Mouse (Mus musculus) bone marrow macrophage, adult 2 months (primary cell): Measurements from ENCODE around the gene Cnpy1. TPM values are rescaled to one million over a fixed set of nuclear protein-coding genes. Genes with fewer than 3 reads are reported as not detected.

Source experiments
- H3K27ac ChIP-seq: 2 replicates; pipeline ENCODE4 v1.5.1; 2012; ENCODE audit warnings: low read depth, low read length; ENCODE audit not compliant: insufficient read depth
- H3K4me1 ChIP-seq: 2 replicates; pipeline ENCODE4 v1.6.1; 2012; ENCODE audit warnings: low read length; ENCODE audit not compliant: control insufficient read depth, insufficient read depth
- H3K4me3 ChIP-seq: 2 replicates; pipeline ENCODE4 v1.5.1; 2012; ENCODE audit warnings: mild to moderate bottlenecking, low read length, moderate library complexity; ENCODE audit not compliant: insufficient read depth
- CTCF ChIP-seq: IDR thresholded peaks from 2 replicates; pipeline ENCODE4 v1.5.1; 2012; ENCODE audit warnings: low read depth, mild to moderate bottlenecking, low read length, moderate library complexity
- POLR2A ChIP-seq: IDR thresholded peaks from 2 replicates; pipeline ENCODE4 v1.6.1; 2012; ENCODE audit warnings: mild to moderate bottlenecking, low read depth, low read length, borderline replicate concordance
- polyA plus RNA-seq: library from polyadenylated mRNA; stranded (reverse); fragments of >200 nt; gene quantifications from 2 replicates; pipeline ENCODE4 v1.2.4, GENCODE M21; 2012; ENCODE audit not compliant: missing spikeins, insufficient read depth, insufficient read length

The Cnpy1 gene
- polyA plus RNA-seq, 1 experiment, result not detected

- 0 out of 2 replicates have a peak, but pooled peaks cover 2% of the 10 kb centered on the region for H3K4me1 ChIP-seq
- peak overlapping the region; percentile 39 for H3K4me3 ChIP-seq
- no peak overlapping the region for H3K27ac ChIP-seq
- TF ChIP-seq POLR2A (no peak), CTCF (no peak)
These were observed 77.9 kb downstream of the Cnpy1 start for GRCm38 (mm10) chr5:28167611-28168252.

DNA sequence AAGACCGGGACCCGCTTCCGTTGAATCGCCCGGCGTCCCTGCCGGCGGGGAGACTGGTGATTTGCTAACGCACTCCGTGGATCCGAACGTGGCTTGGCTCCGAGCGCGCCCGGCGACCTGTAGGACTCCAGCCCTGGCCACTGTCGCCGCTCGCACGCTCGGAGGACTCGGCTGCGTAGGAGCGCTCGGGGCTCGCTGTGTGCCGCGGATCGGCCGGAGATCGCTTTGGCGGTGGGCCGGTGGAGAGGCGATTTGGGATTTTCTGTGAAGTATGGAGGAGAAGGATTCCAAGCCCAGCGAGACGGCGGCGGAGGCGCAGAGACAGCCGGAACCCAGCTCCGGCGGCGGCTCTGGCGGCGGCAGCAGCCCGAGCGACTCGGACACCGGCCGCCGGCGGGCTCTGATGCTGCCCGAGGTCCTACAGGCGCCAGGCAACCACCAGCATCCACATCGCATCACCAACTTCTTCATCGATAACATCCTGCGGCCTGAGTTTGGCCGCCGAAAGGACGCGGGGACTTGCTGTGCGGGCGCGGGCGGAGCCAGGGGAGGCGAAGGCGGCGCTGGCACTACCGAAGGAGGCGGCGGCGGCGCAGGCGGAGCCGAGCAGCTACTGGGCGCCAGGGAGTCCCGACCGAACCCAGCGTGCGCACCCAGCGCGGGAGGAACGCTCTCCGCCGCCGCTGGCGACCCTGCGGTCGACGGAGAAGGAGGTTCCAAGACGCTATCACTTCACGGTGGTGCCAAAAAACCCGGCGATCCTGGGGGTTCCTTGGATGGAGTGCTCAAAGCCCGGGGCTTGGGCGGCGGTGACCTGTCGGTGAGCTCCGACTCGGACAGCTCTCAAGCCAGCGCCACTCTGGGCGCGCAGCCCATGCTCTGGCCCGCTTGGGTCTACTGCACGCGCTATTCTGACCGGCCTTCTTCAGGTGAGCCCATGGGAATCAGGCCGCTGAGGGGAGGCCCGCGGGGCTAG lies 79.1 kb downstream of the Cnpy1 start:
- TF ChIP-seq POLR2A, result no peak
- H3K27ac ChIP-seq, result no peak overlapping the region
- H3K4me3 ChIP-seq, result peak overlapping the region; percentile 48
- 0 out of 2 replicates have a peak, but pooled peaks cover 2% of the 10 kb centered on the region for H3K4me1 ChIP-seq

- H3K4me1 ChIP-seq, result 0 out of 2 replicates have a peak, but pooled peaks cover 2% of the 10 kb centered on the region
- TF ChIP-seq POLR2A, result no peak
- no peak for TF ChIP-seq CTCF
- no peak within 1 kb of the TSS for H3K27ac ChIP-seq
- H3K4me3 ChIP-seq, result peak within 1 kb of the TSS; percentile 48
These were observed 80.0 kb downstream of the Cnpy1 start, which contains the start of gene En2 for GRCm38 (mm10) chr5:28165358-28166255. TSS of gene En2 (plus strand) at chr5:28165694.

GRCm38 (mm10) chr5:28163926-28164325 lies 81.7 kb downstream of the Cnpy1 start:
- Histone ChIP-seq H3K27ac (no peak overlapping the region), H3K4me1 (0 out of 2 replicates have a peak, but pooled peaks cover 2% of the 10 kb centered on the region), H3K4me3 (no peak overlapping the region)
- TF ChIP-seq CTCF, result no peak

DNA sequence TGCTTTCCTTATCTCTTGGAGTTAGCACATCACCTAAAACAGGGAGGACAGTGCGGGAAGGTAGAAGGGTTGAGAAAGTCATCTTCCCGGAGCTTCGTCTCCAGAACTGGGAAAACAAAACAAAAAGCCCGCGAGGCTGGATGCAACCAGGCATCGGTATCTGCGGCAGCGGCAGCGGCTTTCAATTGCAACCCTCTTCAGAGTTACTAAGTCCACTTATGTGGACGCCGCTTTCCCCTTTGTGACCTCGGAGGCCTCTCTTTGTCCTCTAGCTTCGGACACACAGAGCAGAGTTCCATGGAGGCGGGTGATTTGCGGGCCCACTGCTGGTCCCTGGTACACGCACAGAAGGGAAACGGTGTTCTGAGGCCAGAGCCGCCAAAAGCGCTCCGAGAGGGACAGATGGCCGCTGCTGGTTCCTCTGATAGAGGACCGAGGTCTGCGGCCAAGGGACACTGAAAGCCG lies 83.6 kb downstream of the Cnpy1 start:
- Histone ChIP-seq H3K4me1 (no peaks in the 10 kb centered on the region), H3K4me3 (no peak overlapping the region)
- no peak for TF ChIP-seq CTCF
- TF ChIP-seq POLR2A, result no peak

DNA sequence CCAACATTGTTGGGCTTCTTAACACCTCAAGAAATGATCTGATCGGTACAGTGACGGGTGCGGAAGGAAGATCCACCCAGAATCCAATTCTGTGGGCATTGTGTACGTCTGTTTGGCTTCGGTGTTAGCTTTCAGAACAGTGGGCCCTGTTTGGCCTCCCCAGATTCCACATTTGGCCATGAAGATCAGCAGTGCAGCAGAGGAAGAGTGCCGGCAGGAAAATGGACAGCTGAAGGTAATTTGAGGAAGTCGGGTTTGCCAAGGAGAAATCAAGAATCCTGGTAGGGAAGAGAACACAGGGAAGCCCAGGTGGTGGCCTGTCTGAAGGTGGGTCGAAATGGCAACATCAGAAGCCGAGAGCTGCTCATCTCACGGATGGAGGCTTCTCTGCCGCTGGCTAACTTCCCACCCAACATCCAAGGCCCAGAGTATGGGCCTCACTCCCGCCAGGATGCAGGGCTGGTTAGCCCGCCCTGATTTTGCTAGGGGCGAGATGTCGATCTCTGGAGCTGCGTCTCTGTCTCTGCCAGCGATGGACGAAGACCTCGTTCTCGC lies 84.1 kb downstream of the Cnpy1 start:
- H3K4me1 ChIP-seq, result no peaks in the 10 kb centered on the region
- no peak overlapping the region for H3K27ac ChIP-seq
- H3K4me3 ChIP-seq, result no peak overlapping the region
- TF ChIP-seq CTCF (no peak), POLR2A (no peak)

More for the DNA sequence above, 83.6 kb downstream of the Cnpy1 start:
- no peak overlapping the region for H3K27ac ChIP-seq

- no peak for TF ChIP-seq CTCF
- TF ChIP-seq POLR2A, result no peak
- no peak overlapping the region for H3K4me3 ChIP-seq
- H3K4me1 ChIP-seq, result no peaks in the 10 kb centered on the region
- H3K27ac ChIP-seq, result no peak overlapping the region
These were observed 85.6 kb downstream of the Cnpy1 start for GRCm38 (mm10) chr5:28159891-28160470.

GRCm38 (mm10) chr5:28159072-28159458 lies 86.5 kb downstream of the Cnpy1 start:
- Histone ChIP-seq H3K27ac (no peak overlapping the region), H3K4me3 (no peak overlapping the region), H3K4me1 (no peaks in the 10 kb centered on the region)
- no peak for TF ChIP-seq POLR2A
- TF ChIP-seq CTCF, result no peak
